Mouse (Mus musculus): ENCODE results near the gene Olfr39. TPM values are rescaled to one million over a fixed set of nuclear protein-coding genes. Genes with fewer than 3 reads are reported as not detected.

Olfr39 gene
- polyA plus RNA-seq, 2 experiments, result not detected

DNA sequence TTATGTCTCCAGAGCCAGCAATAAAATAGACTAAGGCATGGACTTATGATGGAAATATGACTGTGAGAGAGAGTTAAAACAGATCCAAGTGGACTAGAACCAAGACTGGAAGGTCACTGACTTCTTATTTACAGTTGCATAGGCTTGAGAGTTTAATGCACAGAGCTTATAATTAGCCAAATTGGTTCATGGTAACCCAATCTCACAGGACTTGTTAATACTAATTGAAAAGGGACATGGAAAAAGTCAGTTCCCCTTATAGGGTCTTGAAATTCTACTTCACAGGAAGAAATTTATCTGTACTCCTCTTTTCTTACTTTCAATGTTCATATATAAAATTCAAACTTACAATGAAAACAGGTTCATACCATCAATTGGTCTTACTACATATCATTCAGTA lies 53.8 kb downstream of the Olfr39 start, which contains the start of gene Olfr18:
Gene Olfr18, minus strand, starts transcription at position 101 of the 400 bp plus-strand sequence.
- H3K4me1 ChIP-seq (replicated peaks; ENCODE audit: control insufficient read depth in 2 of 2, insufficient read depth in 2 of 2, low read length in 1 of 2), result no peaks in the 10 kb centered on the region
- ATAC-seq (ENCODE audit: insufficient read depth), result no peak

More for the DNA sequence above, 53.8 kb downstream of the Olfr39 start, which contains the start of gene Olfr18:
- no peak within 1 kb of the TSS for H3K4me2 ChIP-seq (ENCODE audit: low read depth)
- H3K36me3 ChIP-seq (replicated peaks; ENCODE audit: control insufficient read depth, insufficient read depth, low read depth), result no peaks in the 10 kb centered on the region
- no peak within 1 kb of the TSS for H3K27ac ChIP-seq
- TF ChIP-seq CTCF (IDR thresholded peaks at IDR 0.05; ENCODE audit: low read depth) (no peak), EP300 (IDR thresholded peaks at IDR 0.05; ENCODE audit: low read depth) (no peak)
- DNase-seq (ENCODE audit: low read depth in 3 of 3, low spot score in 3 of 3), result no peak
- no peak within 1 kb of the TSS for H3K9ac ChIP-seq (replicated peaks)
- H3K27me3 ChIP-seq (ENCODE audit: control insufficient read depth, insufficient read depth, low read length), result no peaks in the 10 kb centered on the region
- no peak within 1 kb of the TSS for H3K4me3 ChIP-seq (ENCODE audit: insufficient read depth in 1 of 2, low read depth in 2 of 2, low read length in 2 of 2)
- no peaks in the 10 kb centered on the region for H3K9me3 ChIP-seq (ENCODE audit: control insufficient read depth, low read length)

Other genes with a start within 250 kb of the Olfr39 start
- not detected in 2 replicates for gene Olfr867, start 224.8 kb upstream of the Olfr39 start, polyA plus RNA-seq (2012; rRNA removed)
- gene Olfr867, start 224.8 kb upstream of the Olfr39 start, polyA plus RNA-seq (2014; fragmentation: Nextera tagmentation; extraction: Ambion mirVana), result not detected in 2 replicates
- not detected in 2 replicates for gene Olfr868, start 183.7 kb upstream of the Olfr39 start, polyA plus RNA-seq (2012; rRNA removed)
- gene Olfr868, start 183.7 kb upstream of the Olfr39 start, polyA plus RNA-seq (2014; fragmentation: Nextera tagmentation; extraction: Ambion mirVana), result not detected in 2 replicates
- not detected in 2 replicates for gene Olfr869, start 153.3 kb upstream of the Olfr39 start, polyA plus RNA-seq (2012; rRNA removed)
- not detected in 2 replicates for gene Olfr869, start 153.3 kb upstream of the Olfr39 start, polyA plus RNA-seq (2014; fragmentation: Nextera tagmentation; extraction: Ambion mirVana)
- not detected in 2 replicates for gene Olfr870, start 108.3 kb upstream of the Olfr39 start, polyA plus RNA-seq (2012; rRNA removed)
- gene Olfr870, start 108.3 kb upstream of the Olfr39 start, polyA plus RNA-seq (2014; fragmentation: Nextera tagmentation; extraction: Ambion mirVana), result not detected in 2 replicates
- gene Olfr871, start 70.1 kb upstream of the Olfr39 start, polyA plus RNA-seq (2012; rRNA removed), result not detected in 2 replicates
- not detected in 2 replicates for gene Olfr871, start 70.1 kb upstream of the Olfr39 start, polyA plus RNA-seq (2014; fragmentation: Nextera tagmentation; extraction: Ambion mirVana)
- not detected in 2 replicates for gene Olfr872, start 45.2 kb upstream of the Olfr39 start, polyA plus RNA-seq (2012; rRNA removed)
- not detected in 2 replicates for gene Olfr872, start 45.2 kb upstream of the Olfr39 start, polyA plus RNA-seq (2014; fragmentation: Nextera tagmentation; extraction: Ambion mirVana)
- not detected in 2 replicates for gene Olfr873, start 16.2 kb downstream of the Olfr39 start, polyA plus RNA-seq (2012; rRNA removed)
- gene Olfr873, start 16.2 kb downstream of the Olfr39 start, polyA plus RNA-seq (2014; fragmentation: Nextera tagmentation; extraction: Ambion mirVana), result not detected in 2 replicates
- gene Olfr18, start 53.7 kb downstream of the Olfr39 start, polyA plus RNA-seq (2012; rRNA removed), result not detected in 2 replicates
- gene Olfr18, start 53.7 kb downstream of the Olfr39 start, polyA plus RNA-seq (2014; fragmentation: Nextera tagmentation; extraction: Ambion mirVana), result not detected in 2 replicates
- 2.5 and 4.1 TPM in 2 replicates for gene Zfp560, start 102.8 kb downstream of the Olfr39 start, polyA plus RNA-seq (2012; rRNA removed)
- 11.9 and 14.1 TPM in 2 replicates for gene Zfp560, start 102.8 kb downstream of the Olfr39 start, polyA plus RNA-seq (2014; fragmentation: Nextera tagmentation; extraction: Ambion mirVana)
- 1.5 and 1.8 TPM in 2 replicates for gene Zfp26, start 177.8 kb downstream of the Olfr39 start, polyA plus RNA-seq (2012; rRNA removed)
- gene Zfp26, start 177.8 kb downstream of the Olfr39 start, polyA plus RNA-seq (2014; fragmentation: Nextera tagmentation; extraction: Ambion mirVana), result 3.4 and 6.0 TPM in 2 replicates
- 2.4 and 3.4 TPM in 2 replicates for gene Zfp426, start 210.4 kb downstream of the Olfr39 start, polyA plus RNA-seq (2012; rRNA removed)
- 7.2 and 7.3 TPM in 2 replicates for gene Zfp426, start 210.4 kb downstream of the Olfr39 start, polyA plus RNA-seq (2014; fragmentation: Nextera tagmentation; extraction: Ambion mirVana)
- gene Zfp266, start 239.1 kb downstream of the Olfr39 start, polyA plus RNA-seq (2012; rRNA removed), result 3.6 and 5.0 TPM in 2 replicates
- gene Zfp266, start 239.1 kb downstream of the Olfr39 start, polyA plus RNA-seq (2014; fragmentation: Nextera tagmentation; extraction: Ambion mirVana), result 8.7 and 10.8 TPM in 2 replicates

All from liver, embryonic 14.5 days (tissue).